Mouse (Mus musculus): ENCODE results near the gene Carhsp1. TPM values are rescaled to one million over a fixed set of nuclear protein-coding genes. Genes with fewer than 3 reads are reported as not detected.

Carhsp1 gene
- polyA plus RNA-seq (2015; fragmentation: Nextera tagmentation; extraction: Ambion mirVana), result 79.4 and 80.4 TPM in 2 replicates

DNA sequence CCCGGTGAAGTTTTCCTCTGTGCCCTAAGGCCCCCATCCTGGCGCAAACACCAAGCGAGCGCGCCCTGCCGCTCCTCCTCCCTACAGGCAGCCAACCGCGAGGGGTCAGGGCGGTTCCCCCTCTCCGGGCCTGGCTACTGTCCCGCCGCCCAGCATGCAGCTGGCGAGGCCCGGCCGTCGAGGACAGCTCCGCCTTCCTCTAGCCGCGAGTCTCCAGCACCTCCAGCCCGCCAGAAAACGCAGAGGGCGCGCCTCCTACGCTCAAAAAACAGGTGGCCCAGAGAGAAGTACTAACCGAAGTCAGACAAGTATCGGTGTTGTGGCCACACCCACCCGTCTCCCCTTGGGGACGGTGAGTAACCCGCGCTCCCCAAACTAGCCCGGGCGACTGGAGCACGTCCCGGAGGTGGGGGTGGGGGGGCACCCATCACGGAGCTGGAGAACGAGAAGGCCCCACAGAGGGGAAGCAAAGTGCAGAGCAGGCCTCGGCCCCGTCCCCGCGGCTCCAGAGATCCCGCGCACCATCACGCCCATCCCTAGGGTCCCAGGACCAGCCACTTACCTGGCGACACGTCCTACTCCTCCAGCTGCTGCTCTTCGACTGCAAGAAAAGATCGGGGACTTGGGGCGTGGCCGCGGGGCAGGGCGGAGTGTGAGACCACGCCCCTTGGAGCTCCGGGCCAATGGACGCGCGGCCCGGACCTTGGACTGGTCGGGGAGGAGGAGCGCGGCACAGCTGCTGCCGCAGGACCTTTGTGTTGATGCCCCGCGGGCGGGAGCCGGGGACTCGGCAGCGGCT is at the start of gene Carhsp1:
Gene Carhsp1 (minus strand): TSS at position 605 of the 799 bp plus-strand sequence.
- ATAC-seq (ENCODE audit: insufficient number of reproducible peaks, insufficient read depth, low FRiP score, low TSS enrichment, low read depth), result peak; percentile 84
- Histone ChIP-seq H3K4me2 (peak within 1 kb of the TSS; percentile 80), H3K4me1 (peaks cover 29% of the 10 kb centered on the region), H3K27me3 (peaks cover 9% of the 10 kb centered on the region), H3K36me3 (no peaks in the 10 kb centered on the region), H3K4me3 (peak within 1 kb of the TSS; percentile 76), H3K9ac (peak within 1 kb of the TSS; percentile 76), H3K27ac (peak within 1 kb of the TSS; percentile 80), H3K9me3 (no peaks in the 10 kb centered on the region)
- WGBS, result under 1% methylated on average over 67 of the region's 67 CpGs

DNA sequence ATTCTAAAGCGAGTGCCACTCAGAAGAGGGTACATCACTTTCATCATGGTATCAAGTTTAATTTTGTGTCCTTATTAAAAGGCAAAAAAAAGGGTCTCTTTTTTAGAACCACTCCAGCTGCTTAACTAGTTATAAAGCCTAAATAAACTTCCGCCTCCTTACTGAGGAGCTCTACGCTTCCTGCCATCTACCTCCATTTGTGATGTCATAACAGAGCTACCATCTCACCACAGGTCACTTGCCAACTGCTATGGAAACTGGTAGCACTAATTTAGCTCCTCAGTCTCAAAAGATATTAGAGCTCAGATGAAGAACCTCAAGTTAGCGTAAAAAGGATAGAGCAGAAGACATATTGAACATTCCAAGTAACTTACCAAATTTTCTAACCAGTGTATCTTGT is 48.5 kb upstream of the Carhsp1 start:
- Histone ChIP-seq H3K36me3 (peaks cover 9% of the 10 kb centered on the region), H3K4me2 (no peak overlapping the region), H3K4me3 (no peak overlapping the region), H3K27me3 (no peaks in the 10 kb centered on the region), H3K9me3 (no peaks in the 10 kb centered on the region), H3K9ac (no peak overlapping the region), H3K4me1 (peaks cover 5% of the 10 kb centered on the region), H3K27ac (no peak overlapping the region)
- ATAC-seq (ENCODE audit: insufficient number of reproducible peaks, insufficient read depth, low FRiP score, low TSS enrichment, low read depth), result no peak
- 87% methylated on average over 4 of the region's 4 CpGs for WGBS

DNA sequence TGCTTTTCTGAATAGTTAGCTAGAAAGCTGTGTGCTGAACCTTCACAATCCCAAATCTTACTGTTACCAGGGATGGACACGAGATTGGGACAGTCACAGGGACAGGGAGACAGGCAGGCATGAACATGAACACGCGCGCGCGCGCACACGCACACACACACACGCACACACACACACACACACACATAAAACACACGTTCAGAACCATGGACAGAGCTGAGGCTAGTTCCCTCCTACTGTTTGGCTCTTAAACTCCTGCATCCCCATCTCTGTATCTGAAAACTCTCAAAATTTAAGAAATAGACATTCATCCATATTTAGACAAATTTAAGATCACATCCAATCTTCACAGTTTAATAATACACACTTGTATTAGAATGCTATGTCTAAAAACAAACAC is 45.8 kb upstream of the Carhsp1 start:
- 85% methylated on average over 10 of the region's 10 CpGs for WGBS

DNA sequence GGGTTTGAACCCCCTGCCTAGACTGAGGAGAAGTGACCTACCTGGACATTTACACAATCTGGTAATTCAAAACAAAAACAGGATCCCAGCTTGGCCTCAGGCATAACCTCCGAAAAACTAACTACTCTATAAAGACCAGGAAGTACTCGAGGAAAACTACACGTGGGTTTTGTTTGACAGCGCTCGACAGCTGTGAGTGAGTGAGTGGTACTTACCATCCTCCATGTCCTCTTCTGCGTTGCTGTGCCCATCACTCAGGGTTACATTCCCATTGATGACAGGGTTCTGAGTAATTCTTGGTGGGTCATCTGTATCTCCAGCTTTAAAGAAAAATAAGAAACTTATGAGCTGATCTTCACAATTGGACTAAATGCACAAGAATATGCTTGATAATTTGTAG is 44.3 kb upstream of the Carhsp1 start:
- no peaks in the 10 kb centered on the region for H3K27me3 ChIP-seq
- no peak overlapping the region for H3K9ac ChIP-seq
- no peak overlapping the region for H3K27ac ChIP-seq
- H3K9me3 ChIP-seq, result no peaks in the 10 kb centered on the region
- H3K4me3 ChIP-seq, result no peak overlapping the region
- peaks cover 5% of the 10 kb centered on the region for H3K4me1 ChIP-seq
- no peak for ATAC-seq (ENCODE audit: insufficient number of reproducible peaks, insufficient read depth, low FRiP score, low TSS enrichment, low read depth)
- H3K4me2 ChIP-seq, result no peak overlapping the region
- H3K36me3 ChIP-seq, result peaks cover 49% of the 10 kb centered on the region
- WGBS, result 55% methylated on average over 6 of the region's 6 CpGs

More for the DNA sequence above, 45.8 kb upstream of the Carhsp1 start:
- Histone ChIP-seq H3K9me3 (no peaks in the 10 kb centered on the region), H3K4me2 (no peak overlapping the region), H3K36me3 (peaks cover 35% of the 10 kb centered on the region), H3K4me3 (no peak overlapping the region), H3K4me1 (peaks cover 5% of the 10 kb centered on the region), H3K27ac (no peak overlapping the region), H3K27me3 (no peaks in the 10 kb centered on the region), H3K9ac (no peak overlapping the region)
- no peak for ATAC-seq (ENCODE audit: insufficient number of reproducible peaks, insufficient read depth, low FRiP score, low TSS enrichment, low read depth)

DNA sequence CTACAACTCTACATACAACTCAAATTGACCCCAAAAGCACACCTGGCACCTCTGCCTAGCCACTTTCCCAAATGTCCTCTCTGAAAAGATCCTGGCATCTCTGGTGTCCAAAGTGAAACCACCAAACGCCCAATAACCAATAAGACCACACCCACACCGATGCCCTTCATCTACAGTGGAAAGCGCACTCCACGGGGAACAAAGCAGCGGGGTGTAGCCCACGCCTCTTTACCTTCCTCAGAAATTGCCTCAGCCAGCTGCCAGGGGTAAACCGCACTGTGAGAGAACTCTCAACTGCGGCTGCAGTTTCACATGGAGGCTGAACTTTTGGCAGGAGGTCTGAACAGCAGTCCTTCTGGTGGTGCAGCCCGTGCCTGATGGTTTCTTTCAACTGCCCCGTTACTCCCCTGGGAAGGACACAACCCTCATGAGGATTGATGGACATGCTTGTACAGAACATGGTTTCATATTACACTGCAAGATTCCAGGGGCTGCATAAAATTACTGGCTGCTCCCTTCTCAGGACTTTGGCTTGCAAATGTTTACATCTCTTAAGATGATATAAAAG is 43.6 kb upstream of the Carhsp1 start:
- Histone ChIP-seq H3K4me3 (no peak overlapping the region), H3K27ac (no peak overlapping the region), H3K9ac (no peak overlapping the region), H3K4me2 (no peak overlapping the region), H3K27me3 (no peaks in the 10 kb centered on the region), H3K36me3 (peaks cover 56% of the 10 kb centered on the region), H3K4me1 (peaks cover 5% of the 10 kb centered on the region), H3K9me3 (no peaks in the 10 kb centered on the region)
- no peak for ATAC-seq (ENCODE audit: insufficient number of reproducible peaks, insufficient read depth, low FRiP score, low TSS enrichment, low read depth)
- 70% methylated on average over 10 of the region's 10 CpGs for WGBS

DNA sequence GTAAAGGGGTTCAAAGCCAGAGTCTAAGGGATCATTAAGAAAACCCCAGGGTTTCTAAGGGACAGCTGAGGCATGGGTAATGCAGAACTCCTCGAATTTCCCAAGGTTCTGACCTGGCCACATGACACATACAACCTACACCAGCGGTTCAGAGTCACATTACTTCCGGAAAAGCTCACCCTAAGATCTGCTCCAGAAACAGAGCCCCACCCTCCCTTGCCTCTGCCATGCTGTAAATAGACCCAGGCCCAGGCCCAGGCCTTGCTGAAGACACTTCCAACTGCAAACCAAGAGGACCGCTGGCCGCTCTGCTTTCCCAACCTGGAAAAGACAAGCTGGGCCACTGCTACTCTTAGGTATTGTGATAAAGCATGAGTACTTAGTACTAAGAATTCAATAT is 42.9 kb upstream of the Carhsp1 start:
- Histone ChIP-seq H3K27me3 (no peaks in the 10 kb centered on the region), H3K27ac (no peak overlapping the region), H3K4me2 (no peak overlapping the region), H3K9me3 (no peaks in the 10 kb centered on the region), H3K4me3 (no peak overlapping the region), H3K36me3 (peaks cover 64% of the 10 kb centered on the region), H3K4me1 (peaks cover 5% of the 10 kb centered on the region), H3K9ac (no peak overlapping the region)
- WGBS, result 71% methylated on average over 5 of the region's 5 CpGs
- ATAC-seq (ENCODE audit: insufficient number of reproducible peaks, insufficient read depth, low FRiP score, low TSS enrichment, low read depth), result no peak

DNA sequence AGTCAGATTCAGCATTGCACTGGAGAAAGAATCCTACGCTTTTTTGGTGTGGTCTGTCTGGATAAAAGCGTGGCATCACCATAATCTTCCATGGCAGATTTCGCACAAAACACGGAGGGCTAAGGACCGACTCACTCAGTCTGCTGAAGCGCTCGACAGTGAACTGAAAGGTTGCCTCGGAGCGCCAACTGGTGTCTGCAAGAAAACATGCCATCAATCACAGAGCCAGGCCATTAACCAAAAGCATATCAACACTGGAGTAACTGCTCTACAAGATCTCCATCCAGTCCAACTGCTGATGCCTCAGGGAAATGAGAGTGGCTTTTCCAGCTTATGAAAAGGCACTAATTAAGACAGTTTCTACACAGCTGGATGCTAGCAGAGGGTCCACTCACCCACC is 40.0 kb upstream of the Carhsp1 start:
- WGBS, result 74% methylated on average over 9 of the region's 9 CpGs
- Histone ChIP-seq H3K9ac (no peak overlapping the region), H3K4me2 (no peak overlapping the region), H3K9me3 (no peaks in the 10 kb centered on the region), H3K27ac (no peak overlapping the region), H3K27me3 (no peaks in the 10 kb centered on the region), H3K4me1 (no peaks in the 10 kb centered on the region), H3K4me3 (no peak overlapping the region), H3K36me3 (peaks cover 92% of the 10 kb centered on the region)
- ATAC-seq (ENCODE audit: insufficient number of reproducible peaks, insufficient read depth, low FRiP score, low TSS enrichment, low read depth), result no peak

DNA sequence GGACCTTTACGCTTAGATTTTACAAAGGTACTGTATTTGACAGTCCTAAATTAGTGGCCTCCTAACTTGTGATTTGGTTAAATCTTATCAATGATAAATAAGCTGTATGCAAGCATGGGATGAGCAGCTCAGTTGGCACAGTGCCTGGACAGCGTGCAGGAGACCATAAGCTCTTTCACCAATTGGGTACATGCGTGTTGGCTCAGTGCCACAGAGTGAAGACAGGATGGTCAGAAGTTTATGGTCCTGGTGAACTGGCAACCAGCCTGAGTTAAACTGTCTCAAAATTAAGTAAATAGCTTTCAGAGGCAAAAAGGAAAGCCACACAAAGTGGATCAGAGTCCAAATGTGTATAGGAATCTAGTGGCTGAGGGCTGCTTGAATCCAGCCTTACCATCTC is 28.6 kb upstream of the Carhsp1 start:
- no peak overlapping the region for H3K4me3 ChIP-seq
- no peaks in the 10 kb centered on the region for H3K27me3 ChIP-seq
- H3K4me1 ChIP-seq, result no peaks in the 10 kb centered on the region
- no peak overlapping the region for H3K4me2 ChIP-seq
- no peak overlapping the region for H3K27ac ChIP-seq
- H3K9me3 ChIP-seq, result no peaks in the 10 kb centered on the region
- WGBS, result 90% methylated on average over 3 of the region's 3 CpGs
- H3K9ac ChIP-seq, result no peak overlapping the region
- no peak for ATAC-seq (ENCODE audit: insufficient number of reproducible peaks, insufficient read depth, low FRiP score, low TSS enrichment, low read depth)
- H3K36me3 ChIP-seq, result peaks cover 91% of the 10 kb centered on the region

DNA sequence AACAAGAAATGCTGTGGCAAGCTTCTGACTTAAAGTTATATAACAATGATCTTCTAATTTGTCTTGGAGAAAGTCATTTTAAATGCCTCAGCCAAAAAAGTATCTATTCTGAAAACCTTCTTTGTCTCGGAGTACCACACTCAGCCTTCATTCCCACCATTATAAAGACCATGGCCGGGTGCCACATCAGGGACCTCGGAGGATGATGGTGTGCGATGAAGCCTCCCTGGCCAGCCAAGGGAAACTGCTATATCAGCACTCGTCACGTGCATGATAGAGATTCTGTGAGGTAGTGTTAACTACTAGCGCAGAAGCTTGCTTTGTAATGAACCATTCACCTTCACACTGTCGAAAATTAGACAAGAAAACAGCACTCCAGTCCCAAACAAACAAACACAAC is 27.6 kb upstream of the Carhsp1 start:
- no peak overlapping the region for H3K4me2 ChIP-seq
- no peak overlapping the region for H3K4me3 ChIP-seq
- no peak for ATAC-seq (ENCODE audit: insufficient number of reproducible peaks, insufficient read depth, low FRiP score, low TSS enrichment, low read depth)
- H3K36me3 ChIP-seq, result peaks cover 93% of the 10 kb centered on the region
- WGBS, result 92% methylated on average over 8 of the region's 8 CpGs
- no peak overlapping the region for H3K27ac ChIP-seq
- no peaks in the 10 kb centered on the region for H3K4me1 ChIP-seq
- no peaks in the 10 kb centered on the region for H3K9me3 ChIP-seq
- no peaks in the 10 kb centered on the region for H3K27me3 ChIP-seq
- no peak overlapping the region for H3K9ac ChIP-seq

DNA sequence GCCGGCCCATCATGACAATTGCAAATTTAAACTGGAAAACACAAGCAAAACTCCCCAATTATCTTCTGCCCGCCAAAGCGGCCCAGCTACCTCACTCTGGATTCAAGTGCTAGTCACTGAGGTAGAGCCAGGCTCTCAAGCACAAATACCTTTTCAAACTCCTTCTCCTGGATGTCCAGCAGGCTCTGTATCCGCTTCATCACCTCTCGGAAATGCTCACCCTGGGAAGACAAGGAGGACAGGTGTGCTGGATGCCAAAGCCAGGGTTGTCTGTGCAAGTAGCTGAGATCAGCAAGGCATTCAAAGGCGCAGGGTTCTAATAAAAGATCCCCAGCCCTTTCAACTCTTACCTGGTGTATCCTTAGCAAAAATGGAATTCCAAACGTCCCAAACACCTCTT is 19.3 kb upstream of the Carhsp1 start:
- 91% methylated on average over 7 of the region's 7 CpGs for WGBS
- Histone ChIP-seq H3K9me3 (no peaks in the 10 kb centered on the region), H3K27me3 (no peaks in the 10 kb centered on the region), H3K4me3 (no peak overlapping the region), H3K36me3 (peaks cover 89% of the 10 kb centered on the region), H3K9ac (no peak overlapping the region), H3K4me1 (no peaks in the 10 kb centered on the region), H3K27ac (no peak overlapping the region), H3K4me2 (no peak overlapping the region)
- no peak for ATAC-seq (ENCODE audit: insufficient number of reproducible peaks, insufficient read depth, low FRiP score, low TSS enrichment, low read depth)

DNA sequence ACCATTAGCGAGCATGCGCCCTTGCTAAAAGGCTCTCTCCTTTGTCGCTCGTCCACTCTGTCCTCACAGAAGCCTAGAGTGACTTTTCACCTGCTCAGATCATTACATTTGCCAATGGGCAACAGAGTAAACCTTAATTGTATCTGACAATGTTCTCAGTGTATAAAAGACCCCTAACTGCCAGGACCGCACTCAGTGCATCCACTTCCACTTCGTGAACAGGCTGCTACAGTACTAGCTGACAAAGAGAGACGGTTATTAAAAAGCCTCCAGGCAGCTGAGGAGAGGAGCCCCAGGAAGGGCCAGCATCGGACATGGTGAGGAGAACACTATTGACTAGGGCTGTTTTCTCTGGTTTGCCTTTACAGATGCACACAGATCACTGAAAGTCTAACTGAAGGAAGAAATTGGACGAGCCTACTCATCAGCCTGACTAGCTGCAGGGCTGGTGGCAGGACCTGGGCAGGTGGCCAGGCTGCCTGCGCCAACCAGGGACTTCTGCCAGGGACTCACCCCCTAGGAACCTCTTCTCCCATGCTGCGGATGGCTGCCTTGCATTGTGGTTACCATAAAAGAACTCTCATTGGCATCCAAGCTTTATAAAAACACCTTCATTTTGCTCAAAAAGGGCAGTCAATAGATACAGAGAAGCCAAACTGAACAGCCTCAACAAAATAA is 18.2 kb upstream of the Carhsp1 start:
- Histone ChIP-seq H3K4me2 (no peak overlapping the region), H3K36me3 (peaks cover 82% of the 10 kb centered on the region), H3K9me3 (no peaks in the 10 kb centered on the region), H3K27ac (no peak overlapping the region), H3K9ac (no peak overlapping the region), H3K27me3 (no peaks in the 10 kb centered on the region), H3K4me1 (no peaks in the 10 kb centered on the region), H3K4me3 (no peak overlapping the region)
- ATAC-seq (ENCODE audit: insufficient number of reproducible peaks, insufficient read depth, low FRiP score, low TSS enrichment, low read depth), result no peak
- 90% methylated on average over 11 of the region's 11 CpGs for WGBS

All from embryonic facial prominence, embryonic 13.5 days (tissue).